Mouse (Mus musculus) erythroblast, adult 5-6 weeks (primary cell): ENCODE results near the gene Ccer1. TPM values are rescaled to one million over a fixed set of nuclear protein-coding genes. Genes with fewer than 3 reads are reported as not detected.

Experiments used
- total RNA-seq, 2 experiments: library from RNA; stranded (forward) in 1 of 2; stranded (reverse) in 1 of 2; fragments of 150-400 nt in 1 of 2; fragments of 200-764, 138-1000 nt in 1 of 2; gene quantifications; 2 replicates each; pipeline versions ENCODE4 v1.2.3 to v1.2.4; 2015 to 2017; ENCODE audit warnings: low replicate concordance in 2 of 2

Ccer1 gene
- total RNA-seq, 2 experiments from 2014 or later: not detected

Other genes with a start within 250 kb of the Ccer1 start
- gene Dcn, start 213.4 kb upstream of the Ccer1 start, total RNA-seq (2015; ENCODE audit: low replicate concordance): 2.1 TPM in 1 of 2 replicates, not detected in the other
- under 0.01 TPM in 1 of 2 replicates, not detected in the other for gene Dcn, start 213.4 kb upstream of the Ccer1 start, total RNA-seq (2017; ENCODE audit: low replicate concordance)
- gene Lum, start 127.9 kb upstream of the Ccer1 start, total RNA-seq (2015; ENCODE audit: low replicate concordance): not detected in 2 replicates
- not detected in 2 replicates for gene Lum, start 127.9 kb upstream of the Ccer1 start, total RNA-seq (2017; ENCODE audit: low replicate concordance)
- gene Kera, start 86.2 kb upstream of the Ccer1 start, total RNA-seq (2015; ENCODE audit: low replicate concordance): not detected in 2 replicates
- gene Kera, start 86.2 kb upstream of the Ccer1 start, total RNA-seq (2017; ENCODE audit: low replicate concordance): not detected in 2 replicates
- gene Epyc, start 49.0 kb upstream of the Ccer1 start, total RNA-seq (2015; ENCODE audit: low replicate concordance): not detected in 2 replicates
- not detected in 2 replicates for gene Epyc, start 49.0 kb upstream of the Ccer1 start, total RNA-seq (2017; ENCODE audit: low replicate concordance)
- not detected in 2 replicates for gene C030005K15Rik, start 33.7 kb downstream of the Ccer1 start, total RNA-seq (2015; ENCODE audit: low replicate concordance)
- gene C030005K15Rik, start 33.7 kb downstream of the Ccer1 start, total RNA-seq (2017; ENCODE audit: low replicate concordance): not detected in 2 replicates